Mouse (Mus musculus): ENCODE results near the gene Banp. TPM values are rescaled to one million over a fixed set of nuclear protein-coding genes. Genes with fewer than 3 reads are reported as not detected.

The Banp gene
- polyA plus RNA-seq, 1 experiment from 2014 or later: 55.5 TPM

DNA sequence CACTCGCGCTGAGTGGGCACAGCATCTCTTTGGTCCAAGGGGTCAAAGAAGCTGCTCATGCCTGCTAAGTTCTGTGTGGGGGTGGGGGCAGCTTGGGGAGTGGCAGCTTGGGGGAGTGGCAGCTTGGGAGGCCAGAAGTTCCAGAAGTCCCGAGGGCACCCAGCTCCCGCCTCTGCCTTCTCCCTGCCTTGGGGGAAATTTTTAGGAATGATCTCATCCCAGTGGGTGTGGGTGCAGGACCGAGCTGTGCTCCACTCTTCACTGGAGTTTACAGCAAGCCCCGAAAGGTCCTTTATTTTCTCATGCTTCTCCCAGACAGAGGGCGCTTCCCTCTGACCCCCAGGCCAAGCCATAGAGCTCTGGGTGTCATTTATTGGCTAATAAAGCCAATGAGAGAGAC lies 87.7 kb downstream of the Banp start:
- H3K4me1 ChIP-seq: peaks cover 14% of the 10 kb centered on the region
- ATAC-seq (ENCODE audit: low FRiP score, low read depth): no peak
- no peak overlapping the region for H3K9ac ChIP-seq
- H3K9me3 ChIP-seq: no peaks in the 10 kb centered on the region
- no peaks in the 10 kb centered on the region for H3K36me3 ChIP-seq
- no peak overlapping the region for H3K27ac ChIP-seq
- no peak overlapping the region for H3K4me2 ChIP-seq (replicated peaks)
- WGBS: 68% methylated on average over 7 of the region's 7 CpGs
- H3K4me3 ChIP-seq: no peak overlapping the region
- H3K27me3 ChIP-seq (replicated peaks): no peaks in the 10 kb centered on the region

DNA sequence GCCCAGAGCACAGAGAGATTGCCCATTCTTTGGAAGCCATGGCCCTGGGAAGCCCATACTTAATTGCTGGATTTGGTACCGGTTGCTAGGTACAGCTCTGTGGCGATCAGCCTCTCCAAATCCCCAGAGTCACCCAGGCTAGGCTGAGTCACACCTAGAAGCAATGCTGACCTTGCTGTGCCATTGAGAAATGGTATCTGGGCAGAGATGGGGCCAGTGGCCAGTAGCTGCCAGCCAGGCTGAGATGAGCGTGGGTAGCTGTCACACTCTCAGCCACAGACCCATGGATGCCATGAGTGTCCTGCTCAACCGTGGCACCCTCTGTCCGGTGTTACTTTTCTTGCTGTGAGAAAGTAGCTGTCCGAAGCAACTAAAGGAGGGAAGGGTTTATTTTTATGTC lies 88.5 kb downstream of the Banp start:
- WGBS: 86% methylated on average over 6 of the region's 6 CpGs
- Histone ChIP-seq H3K27me3 (replicated peaks) (no peaks in the 10 kb centered on the region), H3K36me3 (no peaks in the 10 kb centered on the region), H3K9me3 (no peaks in the 10 kb centered on the region), H3K4me1 (peaks cover 10% of the 10 kb centered on the region; the same call in 1 of the 2 replicates), H3K4me3 (no peak overlapping the region), H3K4me2 (replicated peaks) (no peak overlapping the region), H3K9ac (no peak overlapping the region), H3K27ac (no peak overlapping the region)
- no peak for ATAC-seq (ENCODE audit: low FRiP score, low read depth)

DNA sequence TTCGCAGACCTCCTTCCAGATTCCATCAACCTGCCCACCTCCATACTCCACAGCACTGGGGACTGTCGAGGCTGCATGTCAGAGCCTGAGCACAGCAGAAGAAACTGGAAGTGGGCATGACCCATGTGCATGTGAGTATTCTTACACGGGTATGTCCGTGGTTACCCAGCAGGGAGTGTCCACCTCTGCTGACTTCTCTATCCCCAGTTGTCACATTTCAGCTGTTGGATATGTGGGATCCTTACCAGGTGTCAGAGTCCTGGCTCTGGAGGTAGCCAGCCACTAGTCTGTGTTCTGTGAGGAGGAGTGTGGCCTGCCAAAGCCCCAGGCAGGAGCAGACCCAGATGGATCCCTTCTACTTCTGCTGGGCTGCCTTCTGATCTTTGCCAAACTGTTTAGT lies 89.9 kb downstream of the Banp start:
- 84% methylated on average over 4 of the region's 4 CpGs for WGBS
- ATAC-seq (ENCODE audit: low FRiP score, low read depth): no peak

GRCm38 (mm10) chr8:122047206-122047870 lies 97.8 kb downstream of the Banp start:
- Histone ChIP-seq H3K9me3 (no peaks in the 10 kb centered on the region), H3K27me3 (replicated peaks) (no peaks in the 10 kb centered on the region; the same call in 1 of the 2 replicates), H3K4me1 (0 out of 2 replicates have a peak, but pooled peaks cover 4% of the 10 kb centered on the region), H3K4me2 (replicated peaks) (no peak overlapping the region), H3K27ac (no peak overlapping the region), H3K9ac (no peak overlapping the region), H3K36me3 (no peaks in the 10 kb centered on the region), H3K4me3 (no peak overlapping the region)
- ATAC-seq (ENCODE audit: low FRiP score, low read depth): no peak
- WGBS: 62% methylated on average over 15 of the region's 15 CpGs

More for the DNA sequence above, 89.9 kb downstream of the Banp start:
- Histone ChIP-seq H3K4me2 (replicated peaks) (no peak overlapping the region), H3K9ac (no peak overlapping the region), H3K27ac (no peak overlapping the region), H3K36me3 (no peaks in the 10 kb centered on the region), H3K27me3 (replicated peaks) (no peaks in the 10 kb centered on the region; the same call in 1 of the 2 replicates), H3K9me3 (no peaks in the 10 kb centered on the region), H3K4me3 (no peak overlapping the region), H3K4me1 (0 out of 2 replicates have a peak, but pooled peaks cover 4% of the 10 kb centered on the region)

GRCm38 (mm10) chr8:122049266-122049665 lies 99.7 kb downstream of the Banp start:
- no peaks in the 10 kb centered on the region for H3K36me3 ChIP-seq
- no peaks in the 10 kb centered on the region; the same call in 1 of the 2 replicates for H3K27me3 ChIP-seq (replicated peaks)
- no peak overlapping the region for H3K27ac ChIP-seq
- H3K4me3 ChIP-seq: no peak overlapping the region
- H3K9ac ChIP-seq: no peak overlapping the region
- no peaks in the 10 kb centered on the region for H3K4me1 ChIP-seq
- H3K4me2 ChIP-seq (replicated peaks): no peak overlapping the region
- 85% methylated on average over 4 of the region's 4 CpGs for WGBS
- no peak for ATAC-seq (ENCODE audit: low FRiP score, low read depth)
- no peaks in the 10 kb centered on the region for H3K9me3 ChIP-seq

DNA sequence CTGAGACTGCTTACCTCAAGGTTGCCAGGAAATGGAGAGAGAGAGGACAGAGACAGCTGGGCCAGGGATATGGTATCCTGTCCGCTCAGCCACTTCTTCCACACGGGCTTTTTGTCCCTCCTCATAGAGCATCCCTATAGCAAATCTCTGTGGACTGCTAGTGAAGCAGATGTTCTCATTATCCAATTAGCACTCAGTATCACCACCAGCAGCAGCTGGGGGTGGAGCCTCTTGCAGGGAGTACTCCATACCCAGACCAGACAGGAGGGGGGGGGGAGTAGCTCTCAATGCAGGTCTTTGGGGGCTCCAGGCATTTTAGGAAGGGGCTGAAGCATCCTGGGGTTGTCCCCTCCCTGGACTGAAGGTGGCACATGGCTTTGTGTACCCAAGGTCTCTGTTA lies 100.4 kb downstream of the Banp start:
- no peaks in the 10 kb centered on the region for H3K36me3 ChIP-seq
- ATAC-seq (ENCODE audit: low FRiP score, low read depth): no peak
- no peaks in the 10 kb centered on the region for H3K4me1 ChIP-seq
- WGBS: 70% methylated on average over 2 of the region's 2 CpGs
- no peak overlapping the region for H3K4me2 ChIP-seq (replicated peaks)
- no peak overlapping the region for H3K27ac ChIP-seq
- H3K9me3 ChIP-seq: no peaks in the 10 kb centered on the region
- no peak overlapping the region for H3K9ac ChIP-seq
- H3K4me3 ChIP-seq: no peak overlapping the region
- H3K27me3 ChIP-seq (replicated peaks): no peaks in the 10 kb centered on the region

- Histone ChIP-seq H3K27ac (no peak overlapping the region), H3K4me3 (no peak overlapping the region), H3K9ac (no peak overlapping the region), H3K4me1 (no peaks in the 10 kb centered on the region), H3K4me2 (replicated peaks) (no peak overlapping the region), H3K27me3 (replicated peaks) (no peaks in the 10 kb centered on the region), H3K36me3 (no peaks in the 10 kb centered on the region), H3K9me3 (no peaks in the 10 kb centered on the region)
- no peak for ATAC-seq (ENCODE audit: low FRiP score, low read depth)
- WGBS: 93% methylated on average over 9 of the region's 9 CpGs
Observed at GRCm38 (mm10) chr8:122050620-122051019, 101.1 kb downstream of the Banp start.

DNA sequence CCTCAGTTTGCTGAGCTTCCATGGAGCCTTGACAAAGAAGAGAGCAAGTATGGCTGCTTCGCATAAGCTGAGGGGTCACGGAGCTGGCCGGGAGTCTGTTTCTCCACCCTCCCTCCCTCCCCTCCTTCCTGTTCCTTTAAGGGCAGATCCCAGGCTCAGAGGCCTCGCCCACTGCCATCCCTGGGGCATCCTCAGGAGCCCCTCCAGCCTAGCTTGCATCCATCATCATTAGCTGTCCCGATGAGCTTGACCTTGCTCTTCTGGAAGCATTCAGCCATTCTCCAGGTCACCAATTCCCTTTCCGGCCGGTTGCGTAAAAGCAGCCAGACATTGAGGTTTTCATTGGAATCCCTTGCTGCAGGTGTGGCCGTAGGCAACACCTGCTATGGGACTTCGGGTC lies 105.8 kb downstream of the Banp start:
- Histone ChIP-seq H3K9ac (no peak overlapping the region), H3K4me2 (replicated peaks) (no peak overlapping the region), H3K27ac (no peak overlapping the region), H3K4me1 (no peaks in the 10 kb centered on the region), H3K4me3 (no peak overlapping the region), H3K27me3 (replicated peaks) (no peaks in the 10 kb centered on the region), H3K9me3 (no peaks in the 10 kb centered on the region), H3K36me3 (no peaks in the 10 kb centered on the region)
- 38% methylated on average over 10 of the region's 10 CpGs for WGBS
- no peak for ATAC-seq (ENCODE audit: low FRiP score, low read depth)

DNA sequence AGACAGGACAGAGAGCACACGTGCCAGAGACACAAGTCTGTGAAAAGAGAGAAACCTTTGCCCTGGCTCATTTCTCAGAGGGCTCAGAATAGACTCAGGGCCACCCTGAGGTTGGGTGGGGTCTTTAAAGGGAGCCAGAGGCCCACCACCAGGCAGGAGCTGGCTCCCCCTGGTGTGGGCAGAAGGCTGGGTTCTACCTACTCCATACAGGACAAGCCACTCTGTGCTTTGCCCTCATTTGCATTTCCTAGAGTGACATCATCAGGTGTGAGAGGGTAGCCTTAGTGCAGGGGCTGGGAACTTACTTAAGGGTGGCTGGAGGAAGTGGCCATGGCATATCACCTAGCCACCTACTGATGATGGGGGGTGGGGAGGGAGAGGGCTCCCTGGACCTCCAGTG lies 106.6 kb downstream of the Banp start:
- no peak overlapping the region for H3K9ac ChIP-seq
- WGBS: 43% methylated on average over 1 of the region's 1 CpGs
- no peaks in the 10 kb centered on the region for H3K27me3 ChIP-seq (replicated peaks)
- no peaks in the 10 kb centered on the region for H3K9me3 ChIP-seq
- no peaks in the 10 kb centered on the region for H3K36me3 ChIP-seq
- ATAC-seq (ENCODE audit: low FRiP score, low read depth): no peak
- H3K4me1 ChIP-seq: no peaks in the 10 kb centered on the region
- no peak overlapping the region for H3K4me2 ChIP-seq (replicated peaks)
- no peak overlapping the region for H3K27ac ChIP-seq
- H3K4me3 ChIP-seq: no peak overlapping the region

DNA sequence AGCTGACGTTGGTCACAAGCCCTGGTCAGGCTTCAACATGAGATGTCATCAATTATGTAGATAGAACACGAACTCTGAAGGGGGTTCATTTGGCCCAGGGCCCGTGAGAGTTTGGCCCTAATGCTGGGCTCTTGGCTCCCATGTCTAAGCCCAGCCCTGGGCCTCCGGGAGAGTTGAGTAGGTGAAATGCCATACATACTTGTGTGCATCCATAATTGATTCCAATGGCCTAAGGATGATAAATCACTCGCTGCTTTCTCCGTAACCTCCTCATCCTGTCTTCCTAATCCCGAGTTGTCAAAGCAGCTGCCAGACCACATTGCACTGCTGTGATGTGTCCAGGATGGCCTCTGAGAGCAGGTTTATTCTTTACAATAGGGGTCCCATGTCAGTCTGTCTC lies 107.3 kb downstream of the Banp start:
- H3K4me3 ChIP-seq: no peak overlapping the region
- H3K9me3 ChIP-seq: no peaks in the 10 kb centered on the region
- no peak overlapping the region for H3K4me2 ChIP-seq (replicated peaks)
- H3K4me1 ChIP-seq: no peaks in the 10 kb centered on the region
- no peak overlapping the region for H3K27ac ChIP-seq
- 75% methylated on average over 7 of the region's 7 CpGs for WGBS
- no peaks in the 10 kb centered on the region for H3K36me3 ChIP-seq
- H3K9ac ChIP-seq: no peak overlapping the region
- no peak for ATAC-seq (ENCODE audit: low FRiP score, low read depth)
- H3K27me3 ChIP-seq (replicated peaks): no peaks in the 10 kb centered on the region

- H3K4me3 ChIP-seq: no peak overlapping the region
- no peak overlapping the region for H3K9ac ChIP-seq
- no peak overlapping the region for H3K27ac ChIP-seq
- WGBS: 62% methylated on average over 9 of the region's 9 CpGs
- no peaks in the 10 kb centered on the region for H3K4me1 ChIP-seq
- no peak for ATAC-seq (ENCODE audit: low FRiP score, low read depth)
- H3K36me3 ChIP-seq: no peaks in the 10 kb centered on the region
- no peaks in the 10 kb centered on the region for H3K27me3 ChIP-seq (replicated peaks)
- H3K4me2 ChIP-seq (replicated peaks): no peak overlapping the region
- H3K9me3 ChIP-seq: no peaks in the 10 kb centered on the region
Observed at GRCm38 (mm10) chr8:122058510-122058909, 109.0 kb downstream of the Banp start.

DNA sequence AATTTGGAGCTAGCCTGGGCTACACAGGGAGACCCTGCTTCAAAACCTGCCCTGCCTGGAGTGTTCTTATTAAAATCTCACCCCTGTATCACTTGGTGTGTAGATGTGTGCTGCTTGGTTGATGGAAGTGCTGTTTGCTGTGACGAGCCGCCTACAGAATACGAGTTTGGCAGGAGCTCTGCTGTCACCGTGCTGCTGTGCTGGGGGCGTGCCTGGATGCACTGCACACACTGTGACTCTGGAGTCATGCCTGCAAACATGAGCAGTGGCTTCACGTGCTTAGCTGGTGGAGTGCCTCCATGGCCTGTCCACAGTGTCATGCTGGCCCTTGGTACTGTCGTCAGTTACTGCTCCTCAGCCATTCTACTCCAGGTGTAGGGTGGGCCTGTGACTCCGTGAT lies 109.4 kb downstream of the Banp start:
- no peak overlapping the region for H3K4me2 ChIP-seq (replicated peaks)
- H3K4me1 ChIP-seq: no peaks in the 10 kb centered on the region
- H3K36me3 ChIP-seq: no peaks in the 10 kb centered on the region
- H3K27me3 ChIP-seq (replicated peaks): no peaks in the 10 kb centered on the region
- H3K27ac ChIP-seq: no peak overlapping the region
- H3K4me3 ChIP-seq: no peak overlapping the region
- 85% methylated on average over 8 of the region's 8 CpGs for WGBS
- ATAC-seq (ENCODE audit: low FRiP score, low read depth): no peak
- H3K9ac ChIP-seq: no peak overlapping the region
- H3K9me3 ChIP-seq: no peaks in the 10 kb centered on the region

GRCm38 (mm10) chr8:122062508-122063223 lies 113.1 kb downstream of the Banp start:
- Histone ChIP-seq H3K4me2 (replicated peaks) (no peak overlapping the region), H3K4me3 (no peak overlapping the region), H3K9ac (no peak overlapping the region), H3K36me3 (no peaks in the 10 kb centered on the region), H3K27ac (no peak overlapping the region), H3K4me1 (no peaks in the 10 kb centered on the region), H3K9me3 (no peaks in the 10 kb centered on the region), H3K27me3 (replicated peaks) (no peaks in the 10 kb centered on the region)
- no peak for ATAC-seq (ENCODE audit: low FRiP score, low read depth)
- 83% methylated on average over 12 of the region's 12 CpGs for WGBS
